Mouse (Mus musculus): ENCODE measurements around the gene Cntfr. TPM values are rescaled to one million over a fixed set of nuclear protein-coding genes. Genes with fewer than 3 reads are reported as not detected.

Gene Cntfr
- total and polyA plus RNA-seq, 2 experiments from 2014 or later: 0.38 TPM; not detected in 1

- under 1% methylated on average over 73 of the region's 74 CpGs for WGBS
Observed at GRCm38 (mm10) chr4:41639913-41640507, 56.9 kb downstream of the Cntfr start, which contains the start of gene Enho. TSS of gene Enho (minus strand) at chr4:41640324.

DNA sequence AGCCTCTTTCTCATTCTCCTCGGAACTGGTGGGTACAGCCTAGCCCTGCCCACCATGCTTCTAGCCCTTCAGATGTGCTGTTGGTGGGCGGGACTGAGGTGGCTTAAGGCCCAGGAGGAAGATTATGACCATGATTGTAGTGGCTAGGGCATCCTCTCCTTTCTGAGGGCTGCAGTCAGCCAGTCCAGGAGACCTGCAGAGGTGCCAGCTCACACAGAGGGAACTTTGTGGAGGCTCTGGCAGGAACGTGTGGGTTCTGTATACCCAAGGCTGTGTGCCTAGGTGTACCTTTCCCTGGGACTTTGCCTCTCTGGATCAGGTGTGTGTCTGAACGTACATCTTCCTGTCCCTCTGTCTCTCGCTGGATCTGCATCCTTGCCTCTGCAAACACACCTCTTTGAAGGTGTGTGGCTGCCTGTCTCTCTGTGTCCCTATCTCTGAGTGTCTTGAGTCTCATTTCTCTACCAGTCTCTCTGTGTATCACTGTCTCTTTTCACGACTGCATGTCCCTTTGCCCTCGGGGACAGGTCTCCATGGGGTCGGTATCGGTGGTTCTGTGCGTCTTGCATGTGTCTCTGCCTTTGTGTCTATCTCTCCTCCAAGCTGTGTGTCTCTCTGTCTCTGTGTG is 57.6 kb downstream of the Cntfr start:
- peak overlapping the region; percentile 19; the same call in 1 of the 2 replicates for H3K27ac ChIP-seq (ENCODE audit: low read depth)
- H3K36me3 ChIP-seq (replicated peaks; ENCODE audit: control insufficient read depth, insufficient read depth, low read length): no peaks in the 10 kb centered on the region
- 29% methylated on average over 10 of the region's 10 CpGs for WGBS
- peaks cover 19% of the 10 kb centered on the region; the same call in 1 of the 2 replicates for H3K27me3 ChIP-seq (ENCODE audit: control insufficient read depth, insufficient read depth, low read length)
- no peak for TF ChIP-seq EP300 (IDR thresholded peaks at IDR 0.05; ENCODE audit: low read depth)
- no peak for TF ChIP-seq CTCF (IDR thresholded peaks at IDR 0.05; ENCODE audit: low read depth)
- H3K4me3 ChIP-seq (ENCODE audit: low read depth, low read length): peak overlapping the region; percentile 62
- H3K4me2 ChIP-seq (ENCODE audit: low read depth, low read length): peak overlapping the region; percentile 92
- ATAC-seq (ENCODE audit: insufficient read depth, low read depth) (no peak), DNase-seq (ENCODE audit: low spot score) (no peak)
- H3K4me1 ChIP-seq (ENCODE audit: control insufficient read depth, insufficient read depth): peaks cover 8% of the 10 kb centered on the region; the same call in 1 of the 2 replicates
- peak overlapping the region; percentile 68 for H3K9ac ChIP-seq (replicated peaks; ENCODE audit: low read depth, low read length)
- no peaks in the 10 kb centered on the region for H3K9me3 ChIP-seq (replicated peaks; ENCODE audit: control insufficient read depth, low read length)

More at GRCm38 (mm10) chr4:41639913-41640507, 56.9 kb downstream of the Cntfr start, which contains the start of gene Enho:
- Histone ChIP-seq H3K4me1 (ENCODE audit: control insufficient read depth, insufficient read depth) (peaks cover 8% of the 10 kb centered on the region; the same call in 1 of the 2 replicates), H3K27me3 (ENCODE audit: control insufficient read depth, insufficient read depth, low read length) (peaks cover 18% of the 10 kb centered on the region; the same call in 1 of the 2 replicates), H3K27ac (ENCODE audit: low read depth) (peak within 1 kb of the TSS; percentile 19; the same call in 1 of the 2 replicates), H3K4me2 (ENCODE audit: low read depth, low read length) (peak within 1 kb of the TSS; percentile 92), H3K36me3 (replicated peaks; ENCODE audit: control insufficient read depth, insufficient read depth, low read length) (no peaks in the 10 kb centered on the region), H3K9ac (replicated peaks; ENCODE audit: low read depth, low read length) (peak within 1 kb of the TSS; percentile 68), H3K9me3 (replicated peaks; ENCODE audit: control insufficient read depth, low read length) (no peaks in the 10 kb centered on the region), H3K4me3 (ENCODE audit: low read depth, low read length) (peak within 1 kb of the TSS; percentile 62)
- DNase-seq (ENCODE audit: low spot score): peak; percentile 92
- TF ChIP-seq EP300 (IDR thresholded peaks at IDR 0.05; ENCODE audit: low read depth) (no peak), CTCF (IDR thresholded peaks at IDR 0.05; ENCODE audit: low read depth) (no peak)
- ATAC-seq (ENCODE audit: insufficient read depth, low read depth): peak; percentile 91

GRCm38 (mm10) chr4:41638828-41639213 is 58.1 kb downstream of the Cntfr start:
- Histone ChIP-seq H3K36me3 (replicated peaks; ENCODE audit: control insufficient read depth, insufficient read depth, low read length) (no peaks in the 10 kb centered on the region), H3K4me3 (ENCODE audit: low read depth, low read length) (no peak overlapping the region), H3K9ac (replicated peaks; ENCODE audit: low read depth, low read length) (no peak overlapping the region), H3K4me1 (ENCODE audit: control insufficient read depth, insufficient read depth) (peaks cover 8% of the 10 kb centered on the region; the same call in 1 of the 2 replicates), H3K9me3 (replicated peaks; ENCODE audit: control insufficient read depth, low read length) (no peaks in the 10 kb centered on the region), H3K27me3 (ENCODE audit: control insufficient read depth, insufficient read depth, low read length) (peaks cover 19% of the 10 kb centered on the region; the same call in 1 of the 2 replicates), H3K27ac (ENCODE audit: low read depth) (no peak overlapping the region), H3K4me2 (ENCODE audit: low read depth, low read length) (no peak overlapping the region)
- ATAC-seq (ENCODE audit: insufficient read depth, low read depth) (no peak), DNase-seq (ENCODE audit: low spot score) (no peak)
- no peak for TF ChIP-seq CTCF (IDR thresholded peaks at IDR 0.05; ENCODE audit: low read depth)
- no peak for TF ChIP-seq EP300 (IDR thresholded peaks at IDR 0.05; ENCODE audit: low read depth)
- 86% methylated on average over 6 of the region's 6 CpGs for WGBS

DNA sequence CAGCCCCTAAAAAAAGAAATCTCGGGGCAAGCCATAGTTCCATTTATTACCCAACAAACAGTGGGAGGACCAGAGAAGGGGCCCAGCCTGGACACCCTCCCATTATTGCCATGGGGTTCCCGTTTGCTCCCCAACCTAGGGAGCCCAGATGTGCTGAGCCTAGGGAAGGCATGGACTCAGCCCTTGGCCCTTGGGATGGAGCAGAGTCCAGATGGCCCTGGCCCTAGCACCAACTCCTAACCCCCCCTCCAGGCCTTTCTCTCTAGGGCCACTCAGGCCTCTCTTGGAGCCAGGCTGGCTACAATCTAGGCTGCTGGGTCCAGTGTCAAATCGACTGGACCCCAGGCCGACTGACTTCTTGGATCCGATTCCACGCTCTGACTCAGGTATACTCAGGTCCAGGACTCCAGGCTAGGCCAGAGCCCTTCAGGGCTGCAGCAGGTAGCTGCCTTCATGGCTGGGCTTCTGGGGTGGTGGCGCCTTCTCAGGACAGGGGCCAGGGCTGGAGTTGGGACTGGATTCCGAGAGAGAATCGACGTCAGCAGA is 58.6 kb downstream of the Cntfr start:
- WGBS: 93% methylated on average over 10 of the region's 10 CpGs
- no peaks in the 10 kb centered on the region for H3K9me3 ChIP-seq (replicated peaks; ENCODE audit: control insufficient read depth, low read length)
- H3K36me3 ChIP-seq (replicated peaks; ENCODE audit: control insufficient read depth, insufficient read depth, low read length): no peaks in the 10 kb centered on the region
- DNase-seq (ENCODE audit: low spot score) (no peak), ATAC-seq (ENCODE audit: insufficient read depth, low read depth) (no peak)
- no peak overlapping the region for H3K4me3 ChIP-seq (ENCODE audit: low read depth, low read length)
- H3K9ac ChIP-seq (replicated peaks; ENCODE audit: low read depth, low read length): no peak overlapping the region
- H3K27me3 ChIP-seq (ENCODE audit: control insufficient read depth, insufficient read depth, low read length): peaks cover 19% of the 10 kb centered on the region; the same call in 1 of the 2 replicates
- peaks cover 8% of the 10 kb centered on the region; the same call in 1 of the 2 replicates for H3K4me1 ChIP-seq (ENCODE audit: control insufficient read depth, insufficient read depth)
- no peak overlapping the region for H3K27ac ChIP-seq (ENCODE audit: low read depth)
- no peak for TF ChIP-seq EP300 (IDR thresholded peaks at IDR 0.05; ENCODE audit: low read depth)
- no peak for TF ChIP-seq CTCF (IDR thresholded peaks at IDR 0.05; ENCODE audit: low read depth)
- no peak overlapping the region for H3K4me2 ChIP-seq (ENCODE audit: low read depth, low read length)

DNA sequence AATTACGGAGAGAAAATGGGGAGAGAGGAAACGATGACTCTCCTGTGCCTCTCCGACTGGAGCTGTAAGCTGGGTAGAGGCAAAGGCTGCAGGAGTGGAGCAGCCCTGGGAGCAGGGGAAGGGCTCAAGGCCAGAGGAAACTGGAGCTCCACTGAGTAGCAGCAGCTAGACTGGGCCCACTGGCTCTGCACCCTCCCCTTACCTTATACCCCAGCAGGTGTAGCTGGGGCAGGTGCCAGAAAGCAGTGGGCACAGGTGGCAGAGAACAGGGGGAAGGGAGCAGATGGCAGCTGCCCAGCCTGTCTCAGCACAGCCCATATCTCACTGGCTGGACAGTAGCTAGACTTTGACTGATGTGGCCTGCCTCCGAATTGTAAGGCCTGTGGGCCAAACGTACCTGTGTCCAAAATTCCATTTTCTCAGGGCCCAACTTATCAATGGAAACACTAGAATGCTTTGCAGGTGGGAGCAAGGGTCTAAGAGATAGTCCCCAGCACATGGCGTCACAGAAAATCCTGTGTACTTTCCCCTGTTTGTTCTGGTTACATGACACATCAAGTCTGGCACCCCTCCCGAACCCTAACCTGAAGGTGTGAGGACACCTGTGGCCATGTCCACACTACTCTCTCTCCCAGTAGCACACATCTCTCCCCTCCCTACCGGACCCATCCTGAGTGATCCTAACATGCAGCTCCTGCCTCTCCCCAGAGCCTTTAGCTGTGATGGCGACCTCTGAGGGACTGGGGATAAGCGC is 59.8 kb downstream of the Cntfr start:
- no peak overlapping the region for H3K27ac ChIP-seq (ENCODE audit: low read depth)
- H3K27me3 ChIP-seq (ENCODE audit: control insufficient read depth, insufficient read depth, low read length): peaks cover 19% of the 10 kb centered on the region; the same call in 1 of the 2 replicates
- ATAC-seq (ENCODE audit: insufficient read depth, low read depth) (no peak), DNase-seq (ENCODE audit: low spot score) (no peak)
- no peak overlapping the region for H3K4me2 ChIP-seq (ENCODE audit: low read depth, low read length)
- H3K4me3 ChIP-seq (ENCODE audit: low read depth, low read length): no peak overlapping the region
- H3K4me1 ChIP-seq (ENCODE audit: control insufficient read depth, insufficient read depth): peaks cover 10% of the 10 kb centered on the region; the same call in 1 of the 2 replicates
- TF ChIP-seq CTCF (IDR thresholded peaks at IDR 0.05; ENCODE audit: low read depth): no peak
- TF ChIP-seq EP300 (IDR thresholded peaks at IDR 0.05; ENCODE audit: low read depth): no peak
- H3K9me3 ChIP-seq (replicated peaks; ENCODE audit: control insufficient read depth, low read length): no peaks in the 10 kb centered on the region
- no peaks in the 10 kb centered on the region for H3K36me3 ChIP-seq (replicated peaks; ENCODE audit: control insufficient read depth, insufficient read depth, low read length)
- WGBS: 76% methylated on average over 10 of the region's 10 CpGs
- H3K9ac ChIP-seq (replicated peaks; ENCODE audit: low read depth, low read length): no peak overlapping the region
